Mouse (Mus musculus): ENCODE measurements around the gene Flii. TPM values are rescaled to one million over a fixed set of nuclear protein-coding genes. Genes with fewer than 3 reads are reported as not detected.

Flii gene
- polyA plus RNA-seq, 1 experiment from 2014 or later, result 68.7 TPM

DNA sequence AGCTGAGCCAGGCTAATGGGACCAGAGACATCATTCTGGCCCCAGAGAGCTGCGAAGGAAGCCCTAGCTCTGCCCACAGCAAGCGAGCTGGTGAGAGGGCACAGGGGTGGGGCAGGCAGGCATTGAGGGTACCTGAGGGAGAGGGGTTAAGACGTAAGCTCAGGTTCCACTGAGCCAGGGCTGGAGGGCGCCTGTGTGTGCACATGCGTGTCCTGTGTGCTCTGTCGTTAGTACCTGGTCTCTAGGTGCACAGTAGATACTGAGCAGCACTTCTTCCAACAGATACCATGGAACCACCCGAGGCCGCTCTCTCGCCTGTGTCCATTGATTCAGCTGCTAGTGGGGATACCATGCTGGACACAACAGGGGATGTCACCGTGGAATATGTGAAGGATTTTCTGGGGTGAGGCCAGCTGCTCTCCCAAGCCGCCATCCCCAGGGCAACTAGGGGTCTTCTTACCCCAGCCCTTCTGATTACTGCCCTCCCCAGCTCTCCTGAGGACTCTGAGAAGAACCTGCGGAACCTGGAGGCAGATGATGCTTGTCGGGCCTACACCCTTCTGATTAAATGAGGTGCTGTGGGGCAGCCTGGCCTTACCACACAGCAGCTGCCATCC is 14.3 kb downstream of the Flii start:
- no peak overlapping the region for H3K9ac ChIP-seq
- peaks cover 100% of the 10 kb centered on the region for H3K36me3 ChIP-seq
- H3K27ac ChIP-seq, result no peak overlapping the region
- WGBS, result 96% methylated on average over 13 of the region's 13 CpGs
- H3K9me3 ChIP-seq, result no peaks in the 10 kb centered on the region
- H3K4me3 ChIP-seq, result no peak overlapping the region
- no peaks in the 10 kb centered on the region for H3K27me3 ChIP-seq
- no peak for ATAC-seq (ENCODE audit: insufficient number of reproducible peaks, insufficient read depth, low FRiP score, low TSS enrichment, low read depth)
- no peaks in the 10 kb centered on the region for H3K4me1 ChIP-seq
- H3K4me2 ChIP-seq, result no peak overlapping the region

DNA sequence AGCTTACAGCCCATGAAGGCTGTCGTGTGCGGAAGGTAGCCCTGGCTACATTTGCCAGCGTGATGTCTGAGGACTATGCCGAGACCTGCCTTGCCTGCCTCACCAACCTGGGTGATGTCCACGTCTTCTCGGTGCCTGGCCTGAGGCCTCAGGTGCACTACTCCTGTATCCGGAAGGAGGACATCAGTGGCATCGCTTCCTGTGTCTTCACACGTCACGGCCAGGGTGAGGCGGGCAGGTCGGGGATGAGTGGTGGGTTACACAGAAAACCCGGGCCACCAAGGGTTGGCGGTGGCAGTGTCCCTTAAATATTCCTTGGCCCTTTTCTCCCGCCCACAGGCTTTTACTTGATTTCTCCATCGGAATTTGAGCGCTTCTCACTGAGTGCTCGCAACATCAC is 15.0 kb downstream of the Flii start:
- Histone ChIP-seq H3K4me2 (no peak overlapping the region), H3K9ac (no peak overlapping the region), H3K4me3 (no peak overlapping the region), H3K27ac (no peak overlapping the region), H3K27me3 (no peaks in the 10 kb centered on the region), H3K9me3 (no peaks in the 10 kb centered on the region), H3K36me3 (peaks cover 100% of the 10 kb centered on the region), H3K4me1 (no peaks in the 10 kb centered on the region)
- 94% methylated on average over 18 of the region's 18 CpGs for WGBS
- ATAC-seq (ENCODE audit: insufficient number of reproducible peaks, insufficient read depth, low FRiP score, low TSS enrichment, low read depth), result no peak

DNA sequence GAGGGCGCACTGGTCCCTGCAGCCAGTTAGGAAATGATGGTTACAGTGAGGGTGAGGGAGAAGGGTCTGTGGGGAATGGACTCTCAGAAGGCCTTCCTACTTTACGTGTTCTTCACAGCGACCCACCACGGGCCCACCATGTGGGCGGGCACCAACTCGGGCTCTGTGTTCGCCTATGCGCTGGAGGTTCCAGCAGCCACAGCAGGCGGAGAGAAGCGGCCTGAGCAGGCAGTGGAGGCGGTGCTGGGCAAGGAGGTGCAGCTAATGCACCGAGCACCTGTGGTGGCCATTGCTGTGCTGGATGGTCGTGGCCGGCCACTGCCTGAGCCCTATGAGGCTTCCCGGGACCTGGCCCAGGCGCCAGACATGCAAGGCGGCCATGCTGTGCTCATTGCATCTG is 15.8 kb downstream of the Flii start:
- no peak overlapping the region for H3K4me2 ChIP-seq
- no peaks in the 10 kb centered on the region for H3K9me3 ChIP-seq
- no peak overlapping the region for H3K27ac ChIP-seq
- H3K4me1 ChIP-seq, result no peaks in the 10 kb centered on the region
- peaks cover 100% of the 10 kb centered on the region for H3K36me3 ChIP-seq
- H3K9ac ChIP-seq, result no peak overlapping the region
- no peaks in the 10 kb centered on the region for H3K27me3 ChIP-seq
- 91% methylated on average over 17 of the region's 17 CpGs for WGBS
- no peak overlapping the region for H3K4me3 ChIP-seq
- no peak for ATAC-seq (ENCODE audit: insufficient number of reproducible peaks, insufficient read depth, low FRiP score, low TSS enrichment, low read depth)

DNA sequence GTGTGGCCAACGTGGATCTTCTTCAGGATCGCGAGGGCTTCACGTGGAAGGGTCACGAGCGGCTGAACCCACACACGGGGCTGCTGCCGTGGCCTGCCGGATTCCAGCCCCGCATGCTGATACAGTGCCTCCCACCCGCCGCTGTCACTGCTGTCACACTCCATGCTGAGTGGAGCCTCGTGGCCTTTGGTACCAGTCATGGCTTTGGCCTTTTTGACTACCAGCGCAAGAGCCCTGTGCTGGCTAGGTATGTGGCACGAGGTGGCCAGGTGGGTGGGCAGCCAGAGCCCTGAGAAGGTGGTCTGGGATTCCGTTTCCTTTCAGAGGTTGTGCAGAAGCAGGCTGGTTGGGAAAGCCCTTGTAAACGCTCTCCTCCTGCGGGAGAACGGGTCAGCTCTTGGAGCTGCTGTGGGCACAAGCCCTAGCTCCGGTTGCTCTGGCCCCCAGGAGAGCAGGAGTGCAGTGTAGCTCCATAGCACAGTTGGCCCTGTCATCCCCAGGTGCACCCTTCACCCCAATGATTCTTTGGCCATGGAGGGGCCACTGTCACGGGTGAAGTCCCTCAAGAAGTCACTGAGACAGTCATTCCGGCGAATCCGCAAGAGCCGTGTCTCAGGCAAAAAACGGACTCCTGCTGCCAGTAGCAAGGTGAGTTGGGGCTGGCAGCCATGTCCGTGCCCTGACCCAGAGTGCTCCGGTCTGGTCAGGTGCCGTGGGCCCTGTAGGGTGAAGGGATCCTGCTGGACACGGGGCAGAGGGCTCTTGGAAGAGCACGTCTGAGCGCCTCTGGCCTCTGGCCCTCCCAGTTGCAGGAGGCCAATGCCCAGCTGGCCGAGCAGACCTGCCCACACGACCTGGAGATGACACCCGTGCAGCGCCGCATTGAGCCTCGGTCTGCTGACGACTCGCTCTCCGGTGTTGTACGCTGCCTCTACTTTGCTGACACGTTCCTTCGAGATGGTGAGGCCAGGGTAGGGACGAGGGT is 17.3 kb downstream of the Flii start:
- peaks cover 100% of the 10 kb centered on the region for H3K36me3 ChIP-seq
- no peaks in the 10 kb centered on the region for H3K9me3 ChIP-seq

DNA sequence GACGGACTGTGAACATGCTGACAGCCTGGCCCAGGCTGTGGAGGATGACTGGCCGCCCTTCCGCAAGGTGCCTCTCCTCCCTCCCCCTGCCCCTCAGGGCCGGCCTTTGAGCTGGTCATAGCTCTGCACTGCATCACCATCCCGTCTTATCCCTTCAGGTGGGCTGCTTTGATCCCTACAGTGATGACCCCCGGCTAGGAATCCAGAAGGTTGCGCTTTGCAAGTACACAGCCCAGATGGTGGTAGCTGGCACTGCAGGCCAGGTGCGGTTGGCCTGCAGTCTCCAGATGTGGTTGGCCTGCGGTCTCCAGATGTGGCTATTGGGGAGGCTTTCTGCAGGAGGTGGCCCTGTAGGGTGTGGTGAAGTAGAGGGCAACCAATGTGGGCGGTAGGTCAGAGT is 18.4 kb downstream of the Flii start:
- Histone ChIP-seq H3K9ac (no peak overlapping the region), H3K27me3 (no peaks in the 10 kb centered on the region), H3K36me3 (peaks cover 99% of the 10 kb centered on the region), H3K4me2 (no peak overlapping the region), H3K4me1 (no peaks in the 10 kb centered on the region), H3K4me3 (no peak overlapping the region), H3K9me3 (no peaks in the 10 kb centered on the region), H3K27ac (no peak overlapping the region)
- WGBS, result 90% methylated on average over 10 of the region's 10 CpGs
- ATAC-seq (ENCODE audit: insufficient number of reproducible peaks, insufficient read depth, low FRiP score, low TSS enrichment, low read depth), result no peak

More for the DNA sequence above, 17.3 kb downstream of the Flii start:
- Histone ChIP-seq H3K9ac (no peak overlapping the region), H3K27ac (no peak overlapping the region), H3K4me3 (no peak overlapping the region), H3K4me2 (no peak overlapping the region), H3K27me3 (no peaks in the 10 kb centered on the region), H3K4me1 (no peaks in the 10 kb centered on the region)
- ATAC-seq (ENCODE audit: insufficient number of reproducible peaks, insufficient read depth, low FRiP score, low TSS enrichment, low read depth), result no peak
- 94% methylated on average over 45 of the region's 45 CpGs for WGBS

DNA sequence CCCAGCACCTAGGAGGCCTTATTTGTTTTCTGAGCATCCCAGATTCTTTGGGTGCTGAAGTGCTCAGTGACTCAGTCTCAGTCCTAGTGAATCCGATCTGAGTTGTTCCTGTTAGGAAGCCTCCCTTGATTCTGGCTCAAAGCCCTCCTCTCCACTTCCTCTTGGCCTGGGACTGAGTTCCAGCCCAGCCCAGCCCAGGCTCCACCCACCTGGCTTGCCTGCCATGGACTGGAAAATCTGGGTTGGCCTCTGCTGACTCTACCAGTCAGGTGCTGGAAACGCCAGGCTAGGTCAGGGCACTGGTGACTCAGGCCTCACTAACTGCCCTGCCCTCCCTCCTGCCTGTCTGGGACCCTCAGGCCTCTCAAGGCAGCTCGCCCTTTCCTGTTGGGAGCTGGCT is 19.4 kb downstream of the Flii start:
- no peaks in the 10 kb centered on the region for H3K9me3 ChIP-seq
- H3K4me2 ChIP-seq, result no peak overlapping the region
- H3K36me3 ChIP-seq, result peaks cover 89% of the 10 kb centered on the region
- peaks cover 3% of the 10 kb centered on the region; the same call in 1 of the 2 replicates for H3K4me1 ChIP-seq
- no peaks in the 10 kb centered on the region for H3K27me3 ChIP-seq
- H3K27ac ChIP-seq, result no peak overlapping the region
- no peak overlapping the region for H3K4me3 ChIP-seq
- no peak overlapping the region for H3K9ac ChIP-seq
- WGBS, result 76% methylated on average over 3 of the region's 3 CpGs
- ATAC-seq (ENCODE audit: insufficient number of reproducible peaks, insufficient read depth, low FRiP score, low TSS enrichment, low read depth), result no peak

DNA sequence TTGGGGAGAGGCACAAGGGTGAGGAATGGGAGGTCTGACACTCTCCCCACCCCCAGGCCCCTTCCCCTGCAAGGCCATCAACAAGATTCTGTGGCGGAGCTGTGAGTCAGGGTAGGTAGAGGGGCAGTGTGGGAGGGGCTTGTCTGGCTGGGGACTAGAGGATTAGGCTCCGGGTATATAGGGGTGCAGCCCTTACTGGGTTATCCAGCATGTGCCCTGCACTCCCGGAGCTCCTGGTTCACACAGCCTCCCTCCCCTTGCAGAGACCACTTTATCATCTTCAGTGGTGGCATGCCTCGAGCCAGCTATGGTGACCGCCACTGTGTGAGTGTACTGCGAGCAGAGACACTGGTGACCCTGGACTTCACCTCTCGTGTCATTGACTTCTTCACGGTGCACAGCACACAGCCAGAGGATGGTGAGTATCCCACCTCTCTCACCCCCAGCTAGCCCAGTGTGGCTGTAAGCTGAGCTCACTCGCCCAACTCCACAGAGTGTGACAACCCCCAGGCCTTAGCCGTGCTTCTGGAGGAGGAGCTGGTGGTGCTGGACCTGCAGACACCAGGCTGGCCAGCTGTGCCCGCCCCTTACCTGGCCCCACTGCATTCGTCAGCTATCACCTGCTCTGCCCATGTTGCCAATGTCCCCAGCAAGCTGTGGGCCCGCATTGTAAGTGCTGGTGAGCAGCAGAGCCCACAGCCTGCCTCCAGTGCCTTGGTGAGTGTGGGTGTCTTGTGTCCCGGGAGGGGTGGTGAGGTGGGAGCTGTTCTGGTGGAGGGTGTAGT is 20.2 kb downstream of the Flii start:
- Histone ChIP-seq H3K27me3 (no peaks in the 10 kb centered on the region), H3K4me3 (no peak overlapping the region), H3K36me3 (peaks cover 81% of the 10 kb centered on the region), H3K9ac (no peak overlapping the region), H3K27ac (no peak overlapping the region), H3K4me1 (peaks cover 10% of the 10 kb centered on the region), H3K4me2 (no peak overlapping the region), H3K9me3 (no peaks in the 10 kb centered on the region)
- no peak for ATAC-seq (ENCODE audit: insufficient number of reproducible peaks, insufficient read depth, low FRiP score, low TSS enrichment, low read depth)
- WGBS, result 90% methylated on average over 14 of the region's 14 CpGs

DNA sequence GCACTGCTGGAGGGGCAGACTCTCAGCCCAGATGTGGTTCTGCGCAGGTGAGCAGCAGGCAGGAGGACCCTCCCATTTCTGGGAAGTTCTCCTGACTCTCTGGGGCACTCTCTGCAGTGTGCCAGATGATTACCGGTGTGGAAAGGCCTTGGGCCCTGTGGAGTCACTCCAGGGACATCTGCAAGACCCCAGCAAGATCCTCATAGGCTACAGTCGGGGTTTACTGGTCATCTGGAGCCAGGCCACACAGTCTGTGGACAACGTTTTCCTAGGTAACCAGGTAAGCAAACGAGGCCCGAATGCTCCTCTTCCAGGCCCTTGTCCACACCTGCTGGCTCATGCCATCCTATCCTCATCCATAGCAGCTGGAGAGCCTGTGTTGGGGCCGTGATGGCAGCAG is 21.0 kb downstream of the Flii start:
- WGBS, result 93% methylated on average over 7 of the region's 7 CpGs
- ATAC-seq (ENCODE audit: insufficient number of reproducible peaks, insufficient read depth, low FRiP score, low TSS enrichment, low read depth), result no peak
- Histone ChIP-seq H3K4me2 (no peak overlapping the region), H3K9me3 (no peaks in the 10 kb centered on the region), H3K27ac (no peak overlapping the region), H3K4me1 (peaks cover 18% of the 10 kb centered on the region), H3K4me3 (no peak overlapping the region), H3K36me3 (peaks cover 73% of the 10 kb centered on the region), H3K9ac (no peak overlapping the region), H3K27me3 (no peaks in the 10 kb centered on the region)

DNA sequence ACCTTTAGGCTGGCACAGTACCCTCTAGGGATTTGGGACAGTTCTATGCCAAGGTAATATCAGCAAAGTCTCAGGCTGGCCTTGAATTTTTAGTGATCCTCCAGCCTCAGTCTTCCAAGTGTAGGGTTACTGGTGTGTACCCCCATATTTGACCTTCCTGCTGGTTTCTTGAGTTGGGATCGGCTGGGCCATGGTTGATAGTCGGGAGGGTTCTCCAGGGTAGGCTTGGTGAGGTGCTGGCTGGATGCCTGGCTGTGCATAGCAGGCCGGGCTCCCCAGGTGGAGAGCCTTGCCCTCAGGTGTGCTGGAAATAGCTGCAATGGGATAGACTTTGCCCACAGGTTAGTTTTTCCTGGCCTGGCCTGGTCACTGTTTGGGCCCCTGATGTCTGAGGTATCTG is 21.8 kb downstream of the Flii start:
- Histone ChIP-seq H3K9me3 (no peaks in the 10 kb centered on the region), H3K4me3 (no peak overlapping the region), H3K27me3 (no peaks in the 10 kb centered on the region), H3K4me2 (no peak overlapping the region), H3K36me3 (peaks cover 65% of the 10 kb centered on the region), H3K4me1 (peaks cover 24% of the 10 kb centered on the region), H3K27ac (no peak overlapping the region), H3K9ac (no peak overlapping the region)
- 95% methylated on average over 3 of the region's 3 CpGs for WGBS
- ATAC-seq (ENCODE audit: insufficient number of reproducible peaks, insufficient read depth, low FRiP score, low TSS enrichment, low read depth), result no peak

DNA sequence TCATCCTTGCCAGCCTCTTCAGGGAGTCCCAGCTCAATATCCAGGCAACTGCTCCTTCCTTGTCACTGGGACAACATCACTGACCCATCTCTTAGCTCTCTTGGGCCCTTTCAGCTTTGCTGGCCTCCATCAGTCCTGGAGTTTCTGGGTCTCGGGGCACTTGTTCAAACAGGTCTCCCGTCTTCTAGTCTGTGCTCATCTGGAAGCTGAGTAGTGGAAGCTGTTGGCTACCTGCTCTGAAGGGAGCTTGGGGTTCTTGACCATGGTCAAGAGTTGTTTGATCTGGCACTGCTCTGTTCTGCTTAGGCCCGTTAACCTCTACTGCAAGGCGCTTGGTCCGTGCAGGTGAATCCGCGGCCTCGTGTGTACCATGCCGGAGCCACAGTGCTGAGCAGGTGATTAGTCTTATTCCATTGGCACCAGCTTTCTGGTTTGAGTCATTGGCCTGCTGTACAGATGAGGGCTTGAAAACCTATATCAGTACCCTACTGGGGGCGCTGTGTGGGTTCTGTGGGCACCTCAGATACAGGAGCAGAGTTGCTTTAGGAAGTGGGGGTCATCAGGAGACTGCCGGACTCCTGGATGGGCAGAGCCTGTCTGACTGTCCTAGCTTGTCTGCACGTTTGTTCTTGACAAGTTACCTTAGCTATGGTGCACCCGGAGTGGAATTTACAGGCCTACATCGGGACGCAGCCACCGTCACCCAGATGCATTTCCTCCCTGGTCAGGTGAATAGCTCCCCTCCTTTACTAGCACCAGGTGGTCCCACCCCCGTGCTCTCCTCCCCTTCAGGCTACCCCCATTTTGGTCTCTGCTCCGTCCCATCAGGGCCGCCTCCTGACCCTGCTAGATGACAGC is 22.8 kb downstream of the Flii start:
- peaks cover 24% of the 10 kb centered on the region for H3K4me1 ChIP-seq
- ATAC-seq (ENCODE audit: insufficient number of reproducible peaks, insufficient read depth, low FRiP score, low TSS enrichment, low read depth), result no peak
- peaks cover 55% of the 10 kb centered on the region for H3K36me3 ChIP-seq
- H3K9me3 ChIP-seq, result no peaks in the 10 kb centered on the region
- 96% methylated on average over 19 of the region's 19 CpGs for WGBS
- H3K4me3 ChIP-seq, result no peak overlapping the region
- H3K27me3 ChIP-seq, result no peaks in the 10 kb centered on the region
- H3K4me2 ChIP-seq, result no peak overlapping the region
- H3K27ac ChIP-seq, result no peak overlapping the region
- H3K9ac ChIP-seq, result no peak overlapping the region

DNA sequence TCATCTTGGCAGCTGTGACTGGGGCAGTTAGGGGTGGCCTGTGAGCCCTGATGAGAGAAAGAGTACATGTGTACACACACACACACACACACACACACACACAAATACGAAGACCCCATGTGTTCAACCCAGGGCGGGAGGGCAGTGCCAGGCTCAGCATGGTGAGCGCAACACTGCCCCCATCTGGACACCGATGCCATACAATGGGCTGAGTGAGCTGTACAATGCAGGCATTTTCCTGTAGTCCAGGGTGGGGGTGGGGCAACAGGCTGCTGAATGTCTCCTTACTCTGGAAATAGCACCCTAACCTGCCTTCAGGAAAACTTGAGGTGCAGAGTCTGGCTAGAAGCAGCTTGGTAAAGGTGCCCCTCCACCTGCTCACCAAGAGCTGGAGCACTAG is 23.9 kb downstream of the Flii start:
- H3K27me3 ChIP-seq, result no peaks in the 10 kb centered on the region
- H3K9ac ChIP-seq, result no peak overlapping the region
- no peaks in the 10 kb centered on the region for H3K9me3 ChIP-seq
- H3K4me3 ChIP-seq, result no peak overlapping the region
- no peak for ATAC-seq (ENCODE audit: insufficient number of reproducible peaks, insufficient read depth, low FRiP score, low TSS enrichment, low read depth)
- WGBS, result 36% methylated on average over 4 of the region's 4 CpGs
- no peak overlapping the region for H3K4me2 ChIP-seq
- no peak overlapping the region for H3K27ac ChIP-seq
- peaks cover 44% of the 10 kb centered on the region for H3K36me3 ChIP-seq
- peaks cover 30% of the 10 kb centered on the region for H3K4me1 ChIP-seq

Measured in embryonic facial prominence, embryonic 13.5 days (tissue).